Mouse (Mus musculus) midbrain, postnatal 0 days (tissue): ENCODE data around the gene Med12l. TPM values are rescaled to one million over a fixed set of nuclear protein-coding genes. Genes with fewer than 3 reads are reported as not detected.
A peak's percentile ranks its signal among the peaks of the same experiment; 100 is the strongest.
"Not testable (repeated sequence)": the region's sequence is repeated elsewhere in the genome, so short reads cannot be mapped to it uniquely, and the experiment has no call there.

Experiments used
- ATAC-seq: fragments of 200-750 bp; cut with Nextera tagmentation; 2 replicates; pipeline ENCODE4 v1.8.0; 2017; ENCODE audit warnings: moderate number of reproducible peaks, mild to moderate bottlenecking, moderate TSS enrichment, moderate library complexity; ENCODE audit not compliant: low FRiP score
- DNase-seq: peaks from one replicate; pipeline ENCODE4 v3.0.0-alpha.2; 2015; ENCODE audit warnings: low spot score
- H3K27ac ChIP-seq: fragments of 300-500 bp; sonication (generic); 2 replicates; pipeline ENCODE4 v1.5.1; 2014; ENCODE audit warnings: low read depth, mild to moderate bottlenecking, low read length, mixed read lengths
- H3K27me3 ChIP-seq: fragments of 300-500 bp; sonication (generic); 2 replicates; pipeline ENCODE4 v1.6.1; 2014; ENCODE audit warnings: low read length, control low read depth, mixed read lengths; ENCODE audit not compliant: insufficient read depth
- H3K36me3 ChIP-seq: fragments of 300-500 bp; sonication (generic); 2 replicates; pipeline ENCODE4 v1.6.1; 2014; ENCODE audit warnings: low read length, control low read depth, mixed read lengths; ENCODE audit not compliant: insufficient read depth
- H3K4me1 ChIP-seq: fragments of 300-500 bp; sonication (generic); 2 replicates; pipeline ENCODE4 v1.6.1; 2014; ENCODE audit warnings: mild to moderate bottlenecking, control low read depth, antibody characterized with exemption, low read length, mixed read lengths; ENCODE audit not compliant: insufficient read depth
- H3K4me2 ChIP-seq: fragments of 300-500 bp; sonication (generic); 2 replicates; pipeline ENCODE4 v1.6.1; 2014; ENCODE audit warnings: low read depth, mild to moderate bottlenecking, low read length, mixed read lengths; ENCODE audit not compliant: poor library complexity, severe bottlenecking
- H3K4me3 ChIP-seq: fragments of 300-500 bp; sonication (generic); 2 replicates; pipeline ENCODE4 v1.5.1; 2014; ENCODE audit warnings: low read depth, mild to moderate bottlenecking, low read length, moderate library complexity
- H3K9ac ChIP-seq: fragments of 300-500 bp; sonication (generic); replicated peaks from 2 replicates; pipeline ENCODE4 v1.6.1; 2014; ENCODE audit warnings: mild to moderate bottlenecking, low read length, moderate library complexity, mixed read lengths; ENCODE audit not compliant: poor library complexity, severe bottlenecking
- H3K9me3 ChIP-seq: fragments of 300-500 bp; sonication (generic); 2 replicates; pipeline ENCODE4 v1.6.1; 2016; ENCODE audit warnings: low read length, control low read depth
- CTCF ChIP-seq: IDR thresholded peaks from 2 replicates; pipeline ENCODE4 v1.5.1; 2016; ENCODE audit warnings: antibody characterized with exemption, mild to moderate bottlenecking
- WGBS: fragments of 180-500 bp; shearing (Covaris S2); extraction: QIAGEN DNeasy Blood & Tissue Kit; methylation state at CpG from one replicate; pipeline ENCODE4 v1.1.7; 2014; 5-methylcytosine and 5-hydroxymethylcytosine counted together
- polyA plus RNA-seq: library from polyadenylated mRNA; unstranded; fragments of >200 nt; fragmentation: Nextera tagmentation; extraction: Ambion mirVana; gene quantifications from 2 replicates; pipeline ENCODE4 v1.2.1, GENCODE M21; 2015
- total RNA-seq: library from RNA; depleted of rRNA; stranded (reverse); fragments of >200 nt; gene quantifications from 2 replicates; pipeline ENCODE4 v1.2.3, GENCODE M21; 2014

Gene Med12l
- total and polyA plus RNA-seq, 2 experiments from 2014 or later: 3.7 to 23.0 TPM

- ATAC-seq: no peak
- no peaks in the 10 kb centered on the region for H3K36me3 ChIP-seq
- no peaks in the 10 kb centered on the region for H3K9me3 ChIP-seq
- no peak overlapping the region for H3K9ac ChIP-seq
- WGBS: 90% methylated on average over 5 of the region's 5 CpGs
- H3K4me2 ChIP-seq: no peak overlapping the region
- H3K27me3 ChIP-seq: no peaks in the 10 kb centered on the region
- no peak for DNase-seq
- H3K4me1 ChIP-seq: no peaks in the 10 kb centered on the region
- no peak overlapping the region for H3K27ac ChIP-seq
- H3K4me3 ChIP-seq: no peak overlapping the region
- no peak for TF ChIP-seq CTCF
These were observed 127.6 kb downstream of the Med12l start for GRCm38 (mm10) chr3:59133189-59133588.

- Histone ChIP-seq H3K9me3 (no peaks in the 10 kb centered on the region), H3K9ac (no peak overlapping the region), H3K4me2 (no peak overlapping the region), H3K36me3 (no peaks in the 10 kb centered on the region), H3K27ac (peak overlapping the region; percentile 19; the same call in 1 of the 2 replicates), H3K27me3 (no peaks in the 10 kb centered on the region), H3K4me3 (no peak overlapping the region), H3K4me1 (no peaks in the 10 kb centered on the region)
- DNase-seq (peak; percentile 69), ATAC-seq (peak; percentile 77)
- WGBS: 76% methylated on average over 5 of the region's 5 CpGs
- TF ChIP-seq CTCF: no peak
These were observed 130.5 kb downstream of the Med12l start for GRCm38 (mm10) chr3:59135911-59136653.

- TF ChIP-seq CTCF: no peak
- Histone ChIP-seq H3K4me1 (no peaks in the 10 kb centered on the region), H3K27ac (no peak overlapping the region), H3K9ac (no peak overlapping the region), H3K27me3 (no peaks in the 10 kb centered on the region), H3K36me3 (no peaks in the 10 kb centered on the region), H3K4me2 (no peak overlapping the region), H3K9me3 (no peaks in the 10 kb centered on the region), H3K4me3 (no peak overlapping the region)
- ATAC-seq (no peak), DNase-seq (no peak)
- whole genome bisulfite sequencing: 81% methylated on average over 12 of the region's 12 CpGs
These were observed 133.4 kb downstream of the Med12l start for GRCm38 (mm10) chr3:59138946-59139468.

- Histone ChIP-seq H3K9me3 (no peaks in the 10 kb centered on the region), H3K4me1 (no peaks in the 10 kb centered on the region), H3K4me3 (no peak overlapping the region), H3K4me2 (no peak overlapping the region), H3K27ac (no peak overlapping the region), H3K36me3 (no peaks in the 10 kb centered on the region), H3K27me3 (no peaks in the 10 kb centered on the region), H3K9ac (no peak overlapping the region)
- no peak for DNase-seq
- TF ChIP-seq CTCF: no peak
- no peak for ATAC-seq
These were observed 134.0 kb downstream of the Med12l start for GRCm38 (mm10) chr3:59139651-59140051.

GRCm38 (mm10) chr3:59140115-59140514 lies 134.5 kb downstream of the Med12l start:
- no peaks in the 10 kb centered on the region for H3K9me3 ChIP-seq
- H3K27ac ChIP-seq: no peak overlapping the region
- no peaks in the 10 kb centered on the region for H3K36me3 ChIP-seq
- no peaks in the 10 kb centered on the region for H3K27me3 ChIP-seq
- H3K4me3 ChIP-seq: no peak overlapping the region
- DNase-seq: no peak
- no peaks in the 10 kb centered on the region for H3K4me1 ChIP-seq
- TF ChIP-seq CTCF: no peak
- ATAC-seq: no peak
- WGBS: 87% methylated on average over 2 of the region's 2 CpGs
- H3K4me2 ChIP-seq: no peak overlapping the region
- no peak overlapping the region for H3K9ac ChIP-seq

GRCm38 (mm10) chr3:59140941-59141340 lies 135.3 kb downstream of the Med12l start:
- ATAC-seq: not testable (repeated sequence)
- 96% methylated on average over 4 of the region's 4 CpGs for WGBS

More at GRCm38 (mm10) chr3:59140941-59141340, 135.3 kb downstream of the Med12l start:
- H3K4me1 ChIP-seq, H3K27ac ChIP-seq, H3K36me3 ChIP-seq, H3K9ac ChIP-seq, H3K27me3 ChIP-seq, H3K4me2 ChIP-seq, H3K9me3 ChIP-seq, H3K4me3 ChIP-seq, DNase-seq: not testable (repeated sequence)
